Mouse (Mus musculus): ENCODE results near the gene Krt19.

GRCm38 (mm10) chr11:100164392-100164791, 15.9 kb upstream of the Krt19 start:
- TF ChIP-seq CTCF (IDR thresholded peaks at IDR 0.05; ENCODE audit: low read depth), result no peak
- TF ChIP-seq EP300 (IDR thresholded peaks at IDR 0.05; ENCODE audit: low read depth), result no peak

All from heart, postnatal 0 days (tissue).